ENCODE assay signal across 12 mouse cellular contexts in genomic region chr1:52765176-52766111, GRCm38 (mm10). TPM values are rescaled to one million over a fixed set of nuclear protein-coding genes. Genes with fewer than 3 reads are reported as not detected.
DNase-seq lines count a peak whose midpoint lies in the region; ATAC-seq lines count a peak whose summit lies in the region.
"Had no signal": no experiment of that assay in that cellular context is flagged by ENCODE, and none has a peak within 500 bp of the region (broad histone marks: within the 10 kb centered on the region; RNA-seq: fewer than 3 reads in every experiment).

No protein-coding gene starts in this region.

- DNase-seq in kidney, adult 11 months: peak; percentile 28
- DNase-seq in adipocyte (ENCODE audit: low spot score): peak; percentile 52
- DNase-seq in kidney, adult 8-10 months: peak; percentile 12 to 21
- DNase-seq in lung, postnatal 14 days: peak; percentile 25
- DNase-seq in layer of hippocampus, adult 9-11 months: no peak
- no peak for DNase-seq in hindbrain, embryonic 14.5 days (ENCODE audit: low spot score)
- DNase-seq: thymus, adult 18-20 months had no signal

- no peaks in the 10 kb centered on the region for H3K27me3 ChIP-seq in kidney, embryonic 14.5 days (ENCODE audit: control insufficient read depth, insufficient read depth, low read length)
- no peaks in the 10 kb centered on the region for H3K27me3 ChIP-seq in forebrain, embryonic 16.5 days (replicated peaks; ENCODE audit: control insufficient read depth, insufficient read depth, low read length)
- H3K27me3 ChIP-seq in hindbrain, embryonic 14.5 days (ENCODE audit: control insufficient read depth, insufficient read depth, low read length): no peaks in the 10 kb centered on the region
- H3K27me3 ChIP-seq: forebrain, embryonic 13.5 days; heart, embryonic 15.5 days; limb, embryonic 13.5 days had no signal

- H3K36me3 ChIP-seq in kidney, embryonic 14.5 days (ENCODE audit: control insufficient read depth, insufficient read depth, low read length): no peaks in the 10 kb centered on the region
- H3K36me3 ChIP-seq in forebrain, embryonic 16.5 days (ENCODE audit: control insufficient read depth, insufficient read depth): no peaks in the 10 kb centered on the region
- no peaks in the 10 kb centered on the region for H3K36me3 ChIP-seq in hindbrain, embryonic 14.5 days (replicated peaks; ENCODE audit: control insufficient read depth, insufficient read depth)
- H3K36me3 ChIP-seq: heart, embryonic 15.5 days; limb, embryonic 13.5 days had no signal

- H3K27ac ChIP-seq in kidney, embryonic 14.5 days (ENCODE audit: low read depth, low read length): no peak overlapping the region
- H3K27ac ChIP-seq in forebrain, embryonic 16.5 days (ENCODE audit: low read length): no peak overlapping the region
- no peak overlapping the region for H3K27ac ChIP-seq in hindbrain, embryonic 14.5 days
- H3K27ac ChIP-seq: forebrain, embryonic 13.5 days; heart, embryonic 15.5 days; limb, embryonic 13.5 days had no signal

- H3K9ac ChIP-seq in kidney, embryonic 14.5 days (ENCODE audit: low read depth, low read length): no peak overlapping the region
- H3K9ac ChIP-seq in forebrain, embryonic 16.5 days (replicated peaks; ENCODE audit: low read depth, low read length): no peak overlapping the region
- H3K9ac ChIP-seq in hindbrain, embryonic 14.5 days: no peak overlapping the region
- H3K9ac ChIP-seq: forebrain, embryonic 13.5 days; heart, embryonic 15.5 days; limb, embryonic 13.5 days had no signal

- 71% methylated on average over 7 of the region's 7 CpGs for WGBS in kidney, embryonic 14.5 days
- WGBS in forebrain, embryonic 16.5 days: 67% methylated on average over 7 of the region's 7 CpGs
- whole genome bisulfite sequencing in hindbrain, embryonic 14.5 days: 78% methylated on average over 7 of the region's 7 CpGs

- H3K9me3 ChIP-seq in kidney, embryonic 14.5 days (ENCODE audit: control insufficient read depth, low read length): no peaks in the 10 kb centered on the region
- no peaks in the 10 kb centered on the region for H3K9me3 ChIP-seq in forebrain, embryonic 16.5 days (ENCODE audit: control insufficient read depth, low read length)
- no peaks in the 10 kb centered on the region for H3K9me3 ChIP-seq in hindbrain, embryonic 14.5 days (ENCODE audit: control insufficient read depth, low read length)
- H3K9me3 ChIP-seq: forebrain, embryonic 13.5 days; heart, embryonic 15.5 days; limb, embryonic 13.5 days had no signal

- no peak overlapping the region for H3K4me2 ChIP-seq in kidney, embryonic 14.5 days (replicated peaks; ENCODE audit: low read depth, low read length)
- H3K4me2 ChIP-seq in forebrain, embryonic 16.5 days (ENCODE audit: low read length): no peak overlapping the region
- H3K4me2 ChIP-seq in hindbrain, embryonic 14.5 days (replicated peaks): no peak overlapping the region
- H3K4me2 ChIP-seq: forebrain, embryonic 13.5 days; heart, embryonic 15.5 days; limb, embryonic 13.5 days had no signal

- H3K4me1 ChIP-seq in kidney, embryonic 14.5 days (ENCODE audit: control insufficient read depth, insufficient read depth, low read length): no peaks in the 10 kb centered on the region
- H3K4me1 ChIP-seq in forebrain, embryonic 16.5 days (replicated peaks; ENCODE audit: control insufficient read depth, insufficient read depth, low read length): no peaks in the 10 kb centered on the region
- no peaks in the 10 kb centered on the region for H3K4me1 ChIP-seq in hindbrain, embryonic 14.5 days (replicated peaks; ENCODE audit: control insufficient read depth, insufficient read depth, low read length)
- H3K4me1 ChIP-seq: forebrain, embryonic 13.5 days; limb, embryonic 13.5 days had no signal

- no peak for ATAC-seq in kidney, embryonic 14.5 days (ENCODE audit: low FRiP score, low TSS enrichment)
- no peak for ATAC-seq in forebrain, embryonic 16.5 days
- ATAC-seq in hindbrain, embryonic 14.5 days (ENCODE audit: low FRiP score): no peak
- ATAC-seq: forebrain, embryonic 13.5 days had no signal

- no peak overlapping the region for H3K4me3 ChIP-seq in kidney, embryonic 14.5 days (ENCODE audit: low read length)
- H3K4me3 ChIP-seq in forebrain, embryonic 16.5 days (replicated peaks; ENCODE audit: low read length): no peak overlapping the region
- H3K4me3 ChIP-seq in hindbrain, embryonic 14.5 days (replicated peaks; ENCODE audit: low read length): no peak overlapping the region
- H3K4me3 ChIP-seq: forebrain, embryonic 13.5 days; heart, embryonic 15.5 days; limb, embryonic 13.5 days had no signal

RNA-seq across cellular contexts. Expression of gene Mfsd6, which starts 38.2 kb away (rescaled TPM):
- polyA plus RNA-seq in kidney, embryonic 14.5 days (2014; fragmentation: Nextera tagmentation; extraction: Ambion mirVana): 3.0 and 4.3 TPM in 2 replicates
- 7.7 and 8.3 TPM in 2 replicates for polyA plus RNA-seq in forebrain, embryonic 16.5 days (2015; fragmentation: Nextera tagmentation; extraction: Ambion mirVana)
- polyA plus RNA-seq in hindbrain, embryonic 14.5 days (2014; fragmentation: Nextera tagmentation; extraction: Ambion mirVana): 15.8 and 16.1 TPM in 2 replicates

RNA-seq across cellular contexts. Expression of gene Inpp1, which starts 52.0 kb away (rescaled TPM):
- 12.0 and 12.9 TPM in 2 replicates for polyA plus RNA-seq in kidney, embryonic 14.5 days (2014; fragmentation: Nextera tagmentation; extraction: Ambion mirVana)
- 25.9 and 32.1 TPM in 2 replicates for polyA plus RNA-seq in forebrain, embryonic 16.5 days (2015; fragmentation: Nextera tagmentation; extraction: Ambion mirVana)
- polyA plus RNA-seq in hindbrain, embryonic 14.5 days (2014; fragmentation: Nextera tagmentation; extraction: Ambion mirVana): 35.1 and 35.7 TPM in 2 replicates

Comparison
In these comparisons a context has a peak if more than half of its experiments do, and no peak if none do; other contexts are left out.
1. DNase-seq: peak in kidney, adult 11 months (single experiment), adipocyte (single experiment), kidney, adult 8-10 months (2 of 2) and lung, postnatal 14 days (single experiment); none in layer of hippocampus, adult 9-11 months (single experiment) and hindbrain, embryonic 14.5 days (single experiment).